Mouse (Mus musculus) C2C12 (cell line): ENCODE data around the gene Natd1. TPM values are rescaled to one million over a fixed set of nuclear protein-coding genes. Genes with fewer than 3 reads are reported as not detected.

Source experiments
- H3K27me3 ChIP-seq: one replicate; pipeline ENCODE4 v1.6.1; 2011; ENCODE audit not compliant: control insufficient read depth, insufficient read depth, insufficient read length
- H3K36me3 ChIP-seq: one replicate; pipeline ENCODE4 v1.6.1; 2011; ENCODE audit not compliant: control insufficient read depth, insufficient read depth
- H3K4me3 ChIP-seq: one replicate; pipeline ENCODE4 v1.5.1; 2011; ENCODE audit warnings: mild to moderate bottlenecking, control low read depth; ENCODE audit not compliant: poor library complexity, insufficient read depth, severe bottlenecking
- H3K79me2 ChIP-seq: one replicate; pipeline ENCODE4 v1.6.1; 2011; ENCODE audit not compliant: control insufficient read depth, insufficient read depth
- H3K79me3 ChIP-seq: one replicate; pipeline ENCODE4 v1.6.1; 2011; ENCODE audit warnings: low read depth, control low read depth
- H3ac ChIP-seq: one replicate; pipeline ENCODE3; 2011; ENCODE audit warnings: low read depth; ENCODE audit not compliant: control insufficient read depth, insufficient read length
- CEBPB ChIP-seq: IDR thresholded peaks from one replicate; pipeline ENCODE4 v1.6.1; 2011; ENCODE audit warnings: low read depth, mild to moderate bottlenecking, control low read depth, moderate library complexity
- CTCF ChIP-seq: IDR thresholded peaks from one replicate; pipeline ENCODE4 v1.5.1; 2011; ENCODE audit not compliant: control insufficient read depth, insufficient read depth, insufficient read length
- FOSL1 ChIP-seq: IDR thresholded peaks from one replicate; pipeline ENCODE4 v1.8.0; 2011; ENCODE audit warnings: mild to moderate bottlenecking, low read length; ENCODE audit not compliant: poor library complexity, insufficient read depth, severe bottlenecking
- MAX ChIP-seq: IDR thresholded peaks from one replicate; pipeline ENCODE4 v1.6.1; 2011; ENCODE audit warnings: mild to moderate bottlenecking, control low read depth
- MYOD1 ChIP-seq: IDR thresholded peaks from one replicate; pipeline ENCODE4 v1.6.1; 2011; ENCODE audit warnings: low read depth; ENCODE audit not compliant: control insufficient read depth, insufficient read length
- MYOG ChIP-seq: IDR thresholded peaks from one replicate; pipeline ENCODE4 v1.6.1; 2011; ENCODE audit not compliant: control insufficient read depth, insufficient read length; ENCODE audit errors: extremely low read depth
- USF1 ChIP-seq: IDR thresholded peaks from one replicate; pipeline ENCODE4 v1.6.1; 2011; ENCODE audit warnings: low read depth, mild to moderate bottlenecking, control low read depth, moderate library complexity
- polyA plus RNA-seq: library from polyadenylated mRNA; unstranded; fragments of >200 nt; fragmentation: generic; extraction: Trizol; gene quantifications from one replicate; pipeline ENCODE4 v1.2.1, GENCODE M21; 2012; ENCODE audit warnings: missing spikeins

Natd1 gene
- polyA plus RNA-seq, 1 experiment, result 8.4 TPM

DNA sequence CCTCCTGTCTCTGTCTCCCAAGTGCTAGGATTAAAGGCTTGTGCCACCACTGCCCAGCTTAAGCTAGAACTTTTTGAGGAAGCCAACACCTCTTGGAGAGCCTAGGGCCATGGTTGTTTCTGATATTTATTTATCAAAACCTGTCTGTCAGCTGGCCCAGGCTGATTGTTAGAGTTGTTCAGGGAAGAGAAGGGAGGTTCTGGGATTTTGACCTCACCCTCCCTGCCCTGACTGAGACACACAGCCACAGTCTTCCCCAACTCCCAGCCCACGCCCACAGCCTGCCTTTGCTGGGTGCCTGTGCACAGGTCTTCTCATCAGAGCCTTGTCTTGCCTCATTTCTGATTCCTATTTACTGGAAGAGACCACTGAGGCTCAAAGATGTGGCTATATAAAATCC, 7.6 kb upstream of the Natd1 start:
- TF ChIP-seq FOSL1, result no peak
- no peak for TF ChIP-seq USF1
- Histone ChIP-seq H3K79me2 (peaks cover 31% of the 10 kb centered on the region), H3ac (no peak overlapping the region), H3K4me3 (no peak overlapping the region), H3K27me3 (no peaks in the 10 kb centered on the region), H3K36me3 (peaks cover 11% of the 10 kb centered on the region), H3K79me3 (peaks cover 14% of the 10 kb centered on the region)

DNA sequence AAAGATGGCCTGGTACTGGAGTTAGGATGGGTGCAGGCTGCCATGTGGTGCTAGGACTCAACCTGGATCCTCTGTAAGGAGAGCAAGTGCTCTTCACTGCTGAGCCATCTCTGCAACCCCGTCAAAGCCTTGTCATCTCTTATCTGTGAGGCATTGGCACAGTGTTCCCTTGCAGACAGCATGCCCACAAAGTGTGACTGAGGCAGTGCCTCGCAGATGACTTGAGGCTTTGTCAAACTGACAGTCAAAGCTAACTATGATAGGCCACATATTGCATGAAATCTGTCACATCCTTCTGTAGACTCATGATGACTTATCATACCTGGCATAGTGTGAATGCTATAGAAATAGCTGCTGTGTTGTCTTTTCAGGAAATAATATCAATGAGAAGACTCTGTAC, 5.5 kb upstream of the Natd1 start:
- TF ChIP-seq CTCF, result no peak
- TF ChIP-seq CEBPB, result no peak
- TF ChIP-seq MYOD1, result no peak
- no peak for TF ChIP-seq MAX
- no peak for TF ChIP-seq FOSL1
- TF ChIP-seq MYOG, result no peak
- no peak for TF ChIP-seq USF1
- H3K27me3 ChIP-seq, result no peaks in the 10 kb centered on the region
- H3K79me3 ChIP-seq, result peaks cover 4% of the 10 kb centered on the region
- peaks cover 9% of the 10 kb centered on the region for H3K79me2 ChIP-seq
- H3K36me3 ChIP-seq, result peaks cover 7% of the 10 kb centered on the region
- H3ac ChIP-seq, result no peak overlapping the region
- no peak overlapping the region for H3K4me3 ChIP-seq

- H3K79me3 ChIP-seq, result no peaks in the 10 kb centered on the region
- TF ChIP-seq FOSL1 (no peak), MYOG (no peak)
- no peak overlapping the region for H3ac ChIP-seq
- no peaks in the 10 kb centered on the region for H3K79me2 ChIP-seq
- no peaks in the 10 kb centered on the region for H3K36me3 ChIP-seq
- H3K4me3 ChIP-seq, result no peak overlapping the region
- H3K27me3 ChIP-seq, result no peaks in the 10 kb centered on the region
Measured at GRCm38 (mm10) chr11:60915201-60915600, 651 bp upstream of the Natd1 start.

DNA sequence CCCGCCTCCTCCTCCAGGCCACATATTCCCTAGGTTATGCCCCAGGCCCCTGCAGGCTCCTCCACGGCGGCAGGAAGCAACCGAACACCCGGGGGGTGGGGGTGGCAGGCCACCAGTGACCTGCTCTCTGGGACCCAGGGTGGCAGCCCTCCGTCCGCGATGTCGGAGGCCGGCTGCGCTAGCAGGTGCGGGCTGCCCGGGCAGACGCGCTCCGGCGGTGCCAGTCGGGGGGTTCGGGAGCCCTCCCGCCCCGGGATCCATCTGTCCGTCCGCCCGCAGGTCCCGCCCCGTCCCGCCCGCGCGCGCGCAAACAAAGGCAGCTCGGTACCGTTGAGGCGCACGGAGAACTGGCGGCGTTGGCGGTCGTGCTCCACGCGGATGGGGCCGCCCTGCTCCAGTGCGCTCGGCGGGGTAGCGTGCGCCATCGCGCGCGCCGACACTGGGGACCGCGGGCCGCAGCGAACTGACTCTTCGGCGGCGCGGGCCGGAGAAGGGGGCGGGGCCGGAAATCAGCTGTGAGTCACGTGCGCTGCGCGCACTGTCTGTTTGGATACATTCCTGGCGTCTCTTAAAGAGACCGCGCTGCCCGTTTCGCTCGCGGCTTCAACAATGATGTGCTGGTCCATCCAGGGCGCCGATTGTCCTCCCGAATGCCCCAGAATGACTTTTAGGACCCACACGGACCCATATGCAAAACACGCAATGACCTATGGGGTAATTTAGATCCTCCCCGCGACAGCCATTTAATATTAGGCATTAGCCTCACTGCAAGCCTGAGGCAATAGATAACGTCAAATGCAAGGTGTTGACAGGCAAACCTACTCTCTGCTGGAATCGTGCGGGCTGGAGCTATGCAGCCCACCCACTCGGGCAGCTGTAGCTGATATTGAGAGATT, 1.0 kb downstream of the Natd1 start:
- H3K36me3 ChIP-seq, result no peaks in the 10 kb centered on the region
- no peaks in the 10 kb centered on the region for H3K79me2 ChIP-seq
- peak overlapping the region; percentile 59 for H3K4me3 ChIP-seq
- H3K27me3 ChIP-seq, result no peaks in the 10 kb centered on the region
- peak; percentile 96 for TF ChIP-seq USF1
- peak; percentile 90 for TF ChIP-seq MAX
- no peak for TF ChIP-seq CEBPB
- peak overlapping the region; percentile 82 for H3ac ChIP-seq
- H3K79me3 ChIP-seq, result no peaks in the 10 kb centered on the region

DNA sequence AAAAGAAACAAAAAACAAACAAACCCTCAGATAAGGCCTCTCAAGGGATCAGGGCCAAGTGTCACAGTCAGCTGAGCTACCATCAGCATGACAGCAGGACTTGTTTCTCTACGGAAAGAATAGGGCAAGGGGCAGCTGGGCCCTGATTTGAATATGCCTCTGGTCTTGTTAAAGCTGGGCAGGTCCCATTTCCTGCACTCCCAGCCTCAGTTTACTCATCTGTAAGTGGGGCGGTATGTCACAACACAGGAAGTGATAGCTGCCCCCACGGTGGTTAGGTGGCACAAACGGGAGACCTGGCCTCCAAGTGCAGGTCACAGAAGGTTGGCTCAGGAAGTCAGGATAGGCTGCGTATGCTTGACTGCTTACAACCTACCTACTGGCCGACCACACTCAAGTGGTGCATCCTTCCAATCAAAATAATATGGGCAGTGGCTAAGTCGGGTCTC, 2.0 kb downstream of the Natd1 start:
- TF ChIP-seq MYOG (no peak), CEBPB (no peak), CTCF (no peak), USF1 (no peak), FOSL1 (no peak), MAX (no peak), MYOD1 (no peak)
- Histone ChIP-seq H3K79me2 (no peaks in the 10 kb centered on the region), H3K27me3 (no peaks in the 10 kb centered on the region), H3K4me3 (no peak overlapping the region), H3K36me3 (no peaks in the 10 kb centered on the region), H3ac (peak overlapping the region; percentile 3), H3K79me3 (no peaks in the 10 kb centered on the region)

DNA sequence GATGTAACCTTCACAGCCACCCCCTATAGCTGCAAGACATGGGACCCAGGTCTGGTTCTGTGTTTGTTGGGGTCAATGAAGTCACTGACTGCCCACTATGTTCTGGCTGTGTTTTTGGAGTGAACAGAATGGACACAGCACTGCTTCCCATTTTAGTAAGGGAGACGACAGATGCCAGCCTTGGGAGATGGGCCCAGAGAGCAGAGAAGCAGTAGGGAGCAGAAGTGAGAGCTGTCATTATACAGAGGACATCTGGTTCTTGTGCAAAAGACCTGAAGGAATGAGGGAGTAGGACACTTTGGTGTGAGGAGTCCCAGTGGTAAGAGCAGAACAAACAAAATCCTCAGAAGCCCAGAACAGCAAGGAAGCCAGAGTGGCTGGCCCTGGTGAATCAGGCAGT, 4.9 kb downstream of the Natd1 start:
- no peaks in the 10 kb centered on the region for H3K79me2 ChIP-seq
- no peak for TF ChIP-seq MYOG
- TF ChIP-seq MAX, result no peak
- TF ChIP-seq FOSL1, result no peak
- no peak for TF ChIP-seq CTCF
- no peak for TF ChIP-seq MYOD1
- no peak for TF ChIP-seq USF1
- no peak for TF ChIP-seq CEBPB
- no peaks in the 10 kb centered on the region for H3K79me3 ChIP-seq
- no peaks in the 10 kb centered on the region for H3K36me3 ChIP-seq
- H3K4me3 ChIP-seq, result no peak overlapping the region
- H3K27me3 ChIP-seq, result no peaks in the 10 kb centered on the region
- no peak overlapping the region for H3ac ChIP-seq
